Mouse (Mus musculus): ENCODE results near the gene Lipt1. TPM values are rescaled to one million over a fixed set of nuclear protein-coding genes. Genes with fewer than 3 reads are reported as not detected.
A peak's percentile ranks its signal among the peaks of the same experiment; 100 is the strongest.

Lipt1 gene
- polyA plus RNA-seq, 1 experiment from 2014 or later = 9.3 TPM

DNA sequence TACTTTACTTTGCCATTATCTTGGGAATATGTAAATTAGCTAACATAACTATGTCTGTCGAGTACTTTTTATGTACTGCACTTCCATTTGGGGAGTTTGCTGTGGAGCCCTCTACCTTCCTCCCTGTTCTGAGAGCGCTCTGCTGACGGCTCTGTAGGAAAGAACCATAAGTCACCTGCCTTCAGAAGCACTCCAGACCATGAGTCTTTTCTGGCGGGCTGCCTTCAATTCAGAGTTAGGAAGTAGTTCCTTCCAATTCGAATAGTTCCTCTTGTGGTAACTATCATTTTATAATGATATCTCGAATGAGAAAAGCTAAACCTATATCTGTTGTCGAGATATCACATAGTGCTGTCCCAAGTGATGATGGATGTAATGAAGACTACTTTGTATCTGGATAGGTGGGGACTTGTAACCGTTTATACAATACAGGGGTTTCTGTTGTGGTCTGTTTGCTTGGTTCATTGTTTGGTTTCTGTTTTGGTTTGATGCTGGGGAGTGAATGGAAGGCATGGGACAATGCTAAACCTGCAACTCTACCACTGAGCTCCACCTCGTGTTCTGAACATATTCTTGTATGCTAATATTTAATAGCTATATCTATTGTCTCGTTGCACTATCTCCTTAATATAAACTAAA, 3.7 kb upstream of the Lipt1 start:
- DNase-seq (ENCODE audit: low spot score, missing footprints) (no peak), ATAC-seq (ENCODE audit: low FRiP score) (no peak)
- Histone ChIP-seq H3K9me3 (ENCODE audit: control insufficient read depth, low read length) (no peaks in the 10 kb centered on the region), H3K4me2 (no peak overlapping the region), H3K9ac (ENCODE audit: low read length) (no peak overlapping the region), H3K27ac (ENCODE audit: low read depth, low read length) (no peak overlapping the region), H3K4me1 (ENCODE audit: control insufficient read depth, insufficient read depth, low read length) (peaks cover 7% of the 10 kb centered on the region), H3K36me3 (ENCODE audit: control insufficient read depth, insufficient read depth, low read length) (no peaks in the 10 kb centered on the region), H3K27me3 (ENCODE audit: control insufficient read depth, insufficient read depth, low read length) (no peaks in the 10 kb centered on the region), H3K4me3 (ENCODE audit: low read depth, low read length) (no peak overlapping the region)
- WGBS = 73% methylated on average over 10 of the region's 10 CpGs

GRCm38 (mm10) chr1:37868640-37869039, 2.9 kb upstream of the Lipt1 start:
- Histone ChIP-seq H3K4me2 (no peak overlapping the region), H3K36me3 (ENCODE audit: control insufficient read depth, insufficient read depth, low read length) (no peaks in the 10 kb centered on the region), H3K27ac (ENCODE audit: low read depth, low read length) (no peak overlapping the region), H3K4me3 (ENCODE audit: low read depth, low read length) (no peak overlapping the region), H3K27me3 (ENCODE audit: control insufficient read depth, insufficient read depth, low read length) (no peaks in the 10 kb centered on the region), H3K4me1 (ENCODE audit: control insufficient read depth, insufficient read depth, low read length) (peaks cover 7% of the 10 kb centered on the region), H3K9ac (ENCODE audit: low read length) (no peak overlapping the region), H3K9me3 (ENCODE audit: control insufficient read depth, low read length) (no peaks in the 10 kb centered on the region)
- ATAC-seq (ENCODE audit: low FRiP score) (no peak), DNase-seq (ENCODE audit: low spot score, missing footprints) (no peak)
- 70% methylated on average over 10 of the region's 10 CpGs for WGBS

DNA sequence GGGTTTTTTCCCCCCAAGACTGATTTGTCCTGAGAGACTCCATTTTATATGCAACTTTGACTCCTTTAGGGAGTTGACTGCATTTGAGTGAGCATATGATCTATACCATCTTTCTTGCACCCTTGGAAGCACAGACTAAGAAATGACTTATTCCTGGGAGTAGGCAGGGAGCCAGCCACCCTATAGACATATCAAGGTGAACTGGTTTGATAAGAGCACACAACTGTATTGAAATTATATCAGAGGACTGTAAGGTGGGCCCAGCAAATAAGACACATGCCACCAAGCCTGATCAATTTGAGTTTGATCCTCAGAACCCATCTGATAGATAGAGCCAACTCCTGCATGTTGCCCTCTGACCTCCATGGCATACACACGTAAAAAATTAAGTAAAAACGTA, 2.2 kb upstream of the Lipt1 start:
- H3K27ac ChIP-seq (ENCODE audit: low read depth, low read length) = no peak overlapping the region
- no peaks in the 10 kb centered on the region for H3K9me3 ChIP-seq (ENCODE audit: control insufficient read depth, low read length)
- H3K4me1 ChIP-seq (ENCODE audit: control insufficient read depth, insufficient read depth, low read length) = peaks cover 7% of the 10 kb centered on the region
- ATAC-seq (ENCODE audit: low FRiP score) = no peak
- no peak overlapping the region for H3K4me2 ChIP-seq
- no peaks in the 10 kb centered on the region for H3K36me3 ChIP-seq (ENCODE audit: control insufficient read depth, insufficient read depth, low read length)
- no peak overlapping the region for H3K4me3 ChIP-seq (ENCODE audit: low read depth, low read length)
- H3K27me3 ChIP-seq (ENCODE audit: control insufficient read depth, insufficient read depth, low read length) = no peaks in the 10 kb centered on the region
- no peak overlapping the region for H3K9ac ChIP-seq (ENCODE audit: low read length)
- no peak for DNase-seq (ENCODE audit: low spot score, missing footprints)
- WGBS = 61% methylated on average over 2 of the region's 2 CpGs

DNA sequence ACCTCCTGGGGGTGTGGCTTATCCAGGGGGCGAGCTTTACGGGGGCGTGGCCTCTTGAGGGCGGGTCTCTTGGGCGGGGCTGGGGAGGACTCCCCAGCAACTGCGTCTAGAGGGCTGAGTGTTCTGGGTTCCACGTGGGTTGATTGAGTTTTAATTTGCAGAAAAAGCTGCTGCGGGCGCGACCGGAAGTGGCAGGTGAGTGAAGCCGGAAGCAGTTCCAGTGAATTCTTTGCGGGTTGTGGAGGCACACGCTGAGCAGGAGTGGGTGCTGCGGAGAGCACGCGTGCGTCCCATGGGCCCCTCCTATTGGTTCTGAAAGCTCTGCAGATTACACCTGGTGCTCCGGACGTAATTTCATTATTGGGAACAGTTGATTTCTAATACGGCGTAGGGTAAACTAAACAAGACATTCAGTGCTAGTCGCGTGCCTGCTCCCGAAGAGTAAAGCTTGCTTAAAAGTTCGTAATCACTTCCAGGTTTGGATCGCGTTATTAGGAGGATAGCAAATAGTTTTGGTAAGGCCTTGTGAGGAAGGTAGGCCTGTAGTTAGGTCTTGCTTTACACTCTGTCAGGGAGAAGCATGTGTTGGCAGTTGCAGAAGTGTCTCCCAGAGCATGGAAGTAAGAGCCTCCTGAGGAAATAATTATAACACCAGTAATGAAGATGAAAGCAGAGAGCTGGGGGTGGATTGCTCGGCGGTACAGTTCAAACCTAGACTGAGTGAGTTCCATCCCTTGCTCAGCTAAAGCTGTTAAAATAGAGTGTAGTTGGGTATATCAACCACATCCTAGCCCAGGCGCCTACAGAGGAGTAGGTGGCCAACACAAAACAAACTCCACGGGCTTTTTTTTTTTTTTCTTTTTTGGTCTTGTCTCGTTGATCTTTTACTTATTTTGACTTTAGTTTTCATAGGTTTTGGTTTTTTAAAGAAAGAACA, 861 bp downstream of the Lipt1 start:
- peaks cover 7% of the 10 kb centered on the region for H3K4me1 ChIP-seq (ENCODE audit: control insufficient read depth, insufficient read depth, low read length)
- 8% methylated on average over 33 of the region's 33 CpGs for WGBS
- DNase-seq (ENCODE audit: low spot score, missing footprints) (peak; percentile 95), ATAC-seq (ENCODE audit: low FRiP score) (peak; percentile 89)
- peaks cover 8% of the 10 kb centered on the region; the same call in 1 of the 2 replicates for H3K36me3 ChIP-seq (ENCODE audit: control insufficient read depth, insufficient read depth, low read length)
- no peaks in the 10 kb centered on the region for H3K27me3 ChIP-seq (ENCODE audit: control insufficient read depth, insufficient read depth, low read length)
- H3K4me3 ChIP-seq (ENCODE audit: low read depth, low read length) = peak overlapping the region; percentile 56
- H3K27ac ChIP-seq (ENCODE audit: low read depth, low read length) = no peak overlapping the region; the same call in 1 of the 2 replicates
- no peaks in the 10 kb centered on the region for H3K9me3 ChIP-seq (ENCODE audit: control insufficient read depth, low read length)
- H3K4me2 ChIP-seq = peak overlapping the region; percentile 83
- peak overlapping the region; percentile 47 for H3K9ac ChIP-seq (ENCODE audit: low read length)

DNA sequence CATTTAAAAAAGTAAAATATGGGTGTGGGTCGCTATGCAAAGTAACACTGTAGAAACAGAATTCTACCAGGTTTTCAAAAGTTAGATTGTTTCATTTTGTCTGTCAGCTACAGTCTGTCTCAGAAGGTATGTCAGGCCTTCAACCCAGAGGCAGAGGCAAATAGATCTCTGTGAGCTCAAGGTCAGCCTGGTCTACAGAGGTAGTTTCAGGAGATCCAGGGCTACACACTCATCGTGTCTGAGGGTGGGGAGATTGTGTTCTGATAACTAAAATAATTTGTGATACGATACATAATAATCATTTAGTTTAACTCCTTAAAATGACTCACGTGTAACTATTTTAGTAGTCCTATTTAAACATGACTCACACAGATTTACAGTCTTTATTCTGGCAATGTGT, 1.6 kb downstream of the Lipt1 start:
- Histone ChIP-seq H3K4me2 (no peak overlapping the region), H3K4me1 (ENCODE audit: control insufficient read depth, insufficient read depth, low read length) (peaks cover 7% of the 10 kb centered on the region), H3K36me3 (ENCODE audit: control insufficient read depth, insufficient read depth, low read length) (peaks cover 8% of the 10 kb centered on the region; the same call in 1 of the 2 replicates), H3K4me3 (ENCODE audit: low read depth, low read length) (no peak overlapping the region), H3K9ac (ENCODE audit: low read length) (no peak overlapping the region), H3K27me3 (ENCODE audit: control insufficient read depth, insufficient read depth, low read length) (no peaks in the 10 kb centered on the region), H3K27ac (ENCODE audit: low read depth, low read length) (no peak overlapping the region), H3K9me3 (ENCODE audit: control insufficient read depth, low read length) (no peaks in the 10 kb centered on the region)
- ATAC-seq (ENCODE audit: low FRiP score) (no peak), DNase-seq (ENCODE audit: low spot score, missing footprints) (no peak)
- WGBS = 89% methylated on average over 4 of the region's 4 CpGs

DNA sequence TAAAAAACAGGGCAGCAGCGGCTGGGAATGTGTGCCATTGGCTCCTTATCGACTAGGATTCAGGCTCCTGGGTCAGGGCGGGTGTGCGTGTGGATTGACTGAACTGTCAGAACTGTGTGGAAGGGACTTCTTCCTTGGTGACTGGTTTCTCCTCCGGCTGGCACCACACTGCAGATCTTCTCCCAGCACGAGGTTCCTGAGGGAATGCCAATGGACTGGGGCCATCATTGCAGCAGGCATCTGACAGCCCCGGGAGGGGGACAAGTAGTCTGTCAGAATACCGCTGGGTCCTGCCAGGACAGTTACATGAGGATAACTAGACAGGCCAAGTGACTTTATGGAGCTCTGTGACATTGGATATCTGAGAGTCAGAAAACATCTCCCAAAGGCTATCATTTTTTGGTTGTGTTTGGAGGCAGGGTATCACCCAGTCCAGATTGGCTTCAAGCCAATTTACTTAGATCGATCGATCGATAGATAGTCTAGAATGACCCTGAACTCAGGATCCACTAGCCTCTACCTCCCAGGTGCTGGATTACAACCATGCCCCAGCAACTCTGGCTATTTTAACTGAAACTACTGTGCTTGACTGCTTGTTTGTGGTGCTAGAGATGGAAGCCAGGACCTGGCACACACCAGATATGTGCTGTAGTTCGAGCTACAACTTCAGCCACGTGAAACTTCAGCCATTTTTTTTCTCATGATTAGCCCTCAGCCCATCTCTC, 6.4 kb downstream of the Lipt1 start:
- WGBS = 94% methylated on average over 13 of the region's 13 CpGs
- Histone ChIP-seq H3K4me3 (ENCODE audit: low read depth, low read length) (no peak overlapping the region), H3K9me3 (ENCODE audit: control insufficient read depth, low read length) (no peaks in the 10 kb centered on the region), H3K27me3 (ENCODE audit: control insufficient read depth, insufficient read depth, low read length) (no peaks in the 10 kb centered on the region), H3K4me1 (ENCODE audit: control insufficient read depth, insufficient read depth, low read length) (no peaks in the 10 kb centered on the region; the same call in 1 of the 2 replicates), H3K9ac (ENCODE audit: low read length) (no peak overlapping the region), H3K36me3 (ENCODE audit: control insufficient read depth, insufficient read depth, low read length) (peaks cover 8% of the 10 kb centered on the region; the same call in 1 of the 2 replicates), H3K27ac (ENCODE audit: low read depth, low read length) (no peak overlapping the region), H3K4me2 (no peak overlapping the region)
- DNase-seq (ENCODE audit: low spot score, missing footprints) (no peak), ATAC-seq (ENCODE audit: low FRiP score) (no peak)

- Histone ChIP-seq H3K36me3 (ENCODE audit: control insufficient read depth, insufficient read depth, low read length) (peaks cover 3% of the 10 kb centered on the region; the same call in 1 of the 2 replicates), H3K4me1 (ENCODE audit: control insufficient read depth, insufficient read depth, low read length) (no peaks in the 10 kb centered on the region), H3K4me2 (no peak overlapping the region), H3K27ac (ENCODE audit: low read depth, low read length) (no peak overlapping the region), H3K4me3 (ENCODE audit: low read depth, low read length) (no peak overlapping the region), H3K9me3 (ENCODE audit: control insufficient read depth, low read length) (no peaks in the 10 kb centered on the region), H3K27me3 (ENCODE audit: control insufficient read depth, insufficient read depth, low read length) (no peaks in the 10 kb centered on the region), H3K9ac (ENCODE audit: low read length) (no peak overlapping the region)
- DNase-seq (ENCODE audit: low spot score, missing footprints) (no peak), ATAC-seq (ENCODE audit: low FRiP score) (no peak)
- 87% methylated on average over 4 of the region's 4 CpGs for WGBS
These were observed 11.9 kb downstream of the Lipt1 start for GRCm38 (mm10) chr1:37883411-37883810.

- H3K4me3 ChIP-seq (ENCODE audit: low read depth, low read length) = no peak overlapping the region
- H3K27ac ChIP-seq (ENCODE audit: low read depth, low read length) = no peak overlapping the region
- peaks cover 3% of the 10 kb centered on the region; the same call in 1 of the 2 replicates for H3K36me3 ChIP-seq (ENCODE audit: control insufficient read depth, insufficient read depth, low read length)
- 79% methylated on average over 4 of the region's 4 CpGs for WGBS
- H3K27me3 ChIP-seq (ENCODE audit: control insufficient read depth, insufficient read depth, low read length) = no peaks in the 10 kb centered on the region
- no peak for ATAC-seq (ENCODE audit: low FRiP score)
- no peak for DNase-seq (ENCODE audit: low spot score, missing footprints)
- no peak overlapping the region for H3K4me2 ChIP-seq
- no peak overlapping the region for H3K9ac ChIP-seq (ENCODE audit: low read length)
- no peaks in the 10 kb centered on the region for H3K9me3 ChIP-seq (ENCODE audit: control insufficient read depth, low read length)
- H3K4me1 ChIP-seq (ENCODE audit: control insufficient read depth, insufficient read depth, low read length) = peaks cover 4% of the 10 kb centered on the region; the same call in 1 of the 2 replicates
These were observed 12.9 kb downstream of the Lipt1 start for GRCm38 (mm10) chr1:37884451-37884850.

All from midbrain, embryonic 11.5 days (tissue).